Mouse (Mus musculus) ES-E14 (cell line): ENCODE results near the gene Tcl1b4. TPM values are rescaled to one million over a fixed set of nuclear protein-coding genes. Genes with fewer than 3 reads are reported as not detected.

ENCODE experiments used
- DNase-seq: peaks from one replicate; pipeline ENCODE4 v3.0.0-alpha.2; 2013; ENCODE audit warnings: low read depth, low spot score
- H3K27ac ChIP-seq: 2 replicates; pipeline ENCODE4 v1.5.1; 2012; ENCODE audit warnings: low read depth, mild to moderate bottlenecking, low read length, moderate library complexity, mixed read lengths; ENCODE audit not compliant: poor library complexity, insufficient read depth, severe bottlenecking
- H3K36me3 ChIP-seq: 2 replicates; pipeline ENCODE4 v1.6.1; 2012; ENCODE audit warnings: mild to moderate bottlenecking, low read length, moderate library complexity, mixed read lengths; ENCODE audit not compliant: control insufficient read depth, poor library complexity, insufficient read depth, severe bottlenecking
- H3K4me1 ChIP-seq, 2 experiments: fragments of 150-350 bp in 1 of 2; sonication (generic) in 1 of 2; 2 replicates each; pipeline ENCODE4 v1.6.1; 2012; ENCODE audit warnings: low read length in 2 of 2, mild to moderate bottlenecking in 1 of 2, mixed read lengths in 1 of 2; ENCODE audit not compliant: control insufficient read depth in 2 of 2, insufficient read depth in 2 of 2, poor library complexity in 1 of 2
- H3K4me3 ChIP-seq, 2 experiments: fragments of 150-350 bp in 1 of 2; sonication (generic) in 1 of 2; 2 replicates each; pipeline ENCODE4 v1.5.1; 2012; ENCODE audit warnings: low read length in 2 of 2, low read depth in 1 of 2, mild to moderate bottlenecking in 1 of 2, mixed read lengths in 1 of 2; ENCODE audit not compliant: insufficient read depth in 1 of 2, poor library complexity in 1 of 2, severe bottlenecking in 1 of 2
- H3K9ac ChIP-seq: 2 replicates; pipeline ENCODE4 v1.6.1; 2012; ENCODE audit warnings: low read depth, mild to moderate bottlenecking, low read length, mixed read lengths; ENCODE audit not compliant: poor library complexity, insufficient read depth, severe bottlenecking
- H3K9me3 ChIP-seq: fragments of 150-350 bp; sonication (generic); 2 replicates; pipeline ENCODE4 v1.6.1; 2012; ENCODE audit warnings: low read depth, mild to moderate bottlenecking, low read length; ENCODE audit not compliant: control insufficient read depth, insufficient read depth
- CHD2 ChIP-seq: IDR thresholded peaks from 2 replicates; pipeline ENCODE4 v1.6.1; 2014; ENCODE audit warnings: mild to moderate bottlenecking, low read depth, low read length, inconsistent platforms
- HCFC1 ChIP-seq: IDR thresholded peaks from 2 replicates; pipeline ENCODE4 v1.6.1; 2012; ENCODE audit warnings: low read length, inconsistent platforms, borderline replicate concordance; ENCODE audit not compliant: insufficient read depth
- MAFK ChIP-seq: IDR thresholded peaks from 2 replicates; pipeline ENCODE4 v1.6.1; 2014; ENCODE audit warnings: mild to moderate bottlenecking, low read depth, low read length, inconsistent platforms; ENCODE audit not compliant: insufficient read depth
- ZC3H11A ChIP-seq: IDR thresholded peaks from 2 replicates; pipeline ENCODE4 v1.6.1; 2012; ENCODE audit warnings: low read depth, mild to moderate bottlenecking, inconsistent platforms, low read length, borderline replicate concordance
- ZNF384 ChIP-seq: IDR thresholded peaks from 2 replicates; pipeline ENCODE4 v1.6.1; 2012; ENCODE audit warnings: low read depth, low read length, inconsistent platforms
- in situ Hi-C, 2 experiments: fragments of 600-800 bp; cut with MboI; formaldehyde crosslinking; loops; one replicate each; pipeline ENCODE4 v1.15.1; 2025; ENCODE audit warnings: low sequenced_read_pairs in 2 of 2, inconsistent platforms in 1 of 2; ENCODE audit not compliant: unreplicated experiment in 2 of 2
- total RNA-seq: library from RNA; depleted of rRNA; stranded (reverse); fragments of 300-350 nt; gene quantifications from 2 replicates; pipeline ENCODE4 v1.2.3, GENCODE M21; 2012; rRNA removed

Tcl1b4 gene
- total RNA-seq, 1 experiment = not detected

DNA sequence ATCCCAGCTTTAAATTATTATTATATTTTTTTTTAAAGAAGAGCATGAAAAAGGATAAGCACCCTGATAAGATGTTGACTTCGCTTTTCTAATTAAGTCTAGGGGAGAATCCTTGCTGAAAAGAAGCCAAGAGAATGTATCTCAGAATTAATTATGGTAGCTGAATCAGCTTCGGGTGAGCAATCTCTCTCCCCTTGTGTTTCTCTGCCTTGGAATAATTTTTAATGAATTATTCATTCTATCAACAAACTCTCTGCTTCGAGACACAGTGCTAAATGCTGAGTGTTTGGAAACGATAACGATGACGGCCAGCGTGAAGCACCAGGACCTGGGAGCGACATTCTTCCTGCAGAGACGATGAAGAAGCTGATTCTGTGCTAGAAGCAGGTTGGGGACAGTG, 37.3 kb downstream of the Tcl1b4 start:
- Histone ChIP-seq H3K27ac (no peak overlapping the region), H3K9ac (no peak overlapping the region), H3K4me3 (no peak overlapping the region), H3K9me3 (no peaks in the 10 kb centered on the region), H3K36me3 (no peaks in the 10 kb centered on the region), H3K4me1 (no peaks in the 10 kb centered on the region)
- no peak for DNase-seq
- in situ Hi-C loops = no loop called here
- TF ChIP-seq HCFC1 = no peak
- TF ChIP-seq MAFK = no peak
- TF ChIP-seq CHD2 = no peak
- no peak for TF ChIP-seq ZC3H11A
- no peak for TF ChIP-seq ZNF384

DNA sequence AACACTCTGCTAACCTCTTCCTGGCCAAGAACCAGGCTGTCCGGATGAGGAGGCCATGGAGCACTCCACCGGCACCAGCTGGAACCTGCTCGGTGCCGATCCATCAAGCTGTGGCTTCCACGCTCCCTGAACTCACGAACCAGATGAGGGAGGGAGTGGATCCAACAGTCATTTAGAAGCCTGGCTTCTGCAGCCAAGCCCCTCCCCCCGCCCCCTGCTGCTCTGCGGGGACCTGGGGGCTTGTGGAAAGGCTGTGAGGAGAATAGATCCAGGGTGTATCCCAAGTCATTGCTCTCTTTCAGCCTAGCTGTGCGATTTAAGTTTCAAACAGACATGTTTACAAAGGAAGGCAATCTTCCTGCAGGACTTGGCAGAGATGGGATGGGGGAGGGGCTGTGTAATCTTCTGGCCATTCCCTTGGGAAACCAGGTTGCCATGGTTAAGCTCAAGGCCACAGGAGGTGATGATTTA, 47.0 kb downstream of the Tcl1b4 start:
- Histone ChIP-seq H3K36me3 (no peaks in the 10 kb centered on the region), H3K9ac (no peak overlapping the region), H3K4me1 (peaks cover 3 to 12% of the 10 kb centered on the region in 2 experiments; a peak in 1 of 4 replicates), H3K9me3 (no peaks in the 10 kb centered on the region), H3K27ac (no peak overlapping the region), H3K4me3 (no peak overlapping the region)
- TF ChIP-seq HCFC1 (no peak), CHD2 (no peak), ZC3H11A (no peak), MAFK (no peak), ZNF384 (no peak)
- in situ Hi-C loops = no loop called here
- peak; percentile 38 for DNase-seq

DNA sequence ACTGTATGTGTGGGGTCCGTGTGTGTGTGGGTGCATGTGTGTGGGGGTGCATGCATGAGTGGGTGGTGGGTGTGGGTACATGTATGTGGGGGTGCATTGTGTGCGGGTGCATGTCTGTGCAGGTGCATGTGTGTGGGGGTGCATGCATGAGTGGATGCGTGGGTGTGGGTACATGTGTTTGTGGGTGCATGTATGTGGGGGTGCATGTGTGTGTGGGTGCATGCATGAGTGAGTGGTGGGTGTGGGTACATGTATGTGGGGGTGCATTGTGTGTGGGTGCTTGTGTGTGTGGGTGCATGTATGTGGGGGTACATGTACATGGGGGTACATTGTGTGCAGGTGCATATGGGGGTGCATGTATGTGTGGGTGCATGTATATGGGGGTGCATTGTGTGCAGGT, 52.0 kb downstream of the Tcl1b4 start:
- Histone ChIP-seq H3K4me3 (no peak overlapping the region), H3K4me1 (peaks cover 3 to 7% of the 10 kb centered on the region in 2 experiments; a peak in 1 of 4 replicates), H3K9ac (no peak overlapping the region), H3K27ac (no peak overlapping the region; the same call in 1 of the 2 replicates), H3K36me3 (no peaks in the 10 kb centered on the region), H3K9me3 (no peaks in the 10 kb centered on the region)
- no peak for TF ChIP-seq MAFK
- no peak for TF ChIP-seq HCFC1
- TF ChIP-seq ZC3H11A = no peak
- no peak for TF ChIP-seq CHD2
- no peak for TF ChIP-seq ZNF384
- in situ Hi-C loops = no loop called here
- DNase-seq = no peak

Other genes starting within 250 kb of the Tcl1b4 start
- gene Syne3, start 192.1 kb upstream of the Tcl1b4 start, total RNA-seq = 1.5 and 2.4 TPM in 2 replicates
- gene Glrx5, start 169.3 kb upstream of the Tcl1b4 start, total RNA-seq = 34.2 and 39.4 TPM in 2 replicates
- gene Tcl1b2, start 55.9 kb upstream of the Tcl1b4 start, total RNA-seq = not detected in 2 replicates
- gene Tcl1b1, start 42.3 kb upstream of the Tcl1b4 start, total RNA-seq = not detected in 2 replicates
- gene Tcl1b5, start 25.6 kb upstream of the Tcl1b4 start, total RNA-seq = not detected in 2 replicates
- not detected in 2 replicates for gene Tcl1b3, start 10.9 kb upstream of the Tcl1b4 start, total RNA-seq
- 40.6 and 49.9 TPM in 2 replicates for gene Tcl1, start 20.8 kb downstream of the Tcl1b4 start, total RNA-seq
- gene Tunar, start 131.9 kb downstream of the Tcl1b4 start, total RNA-seq = 0.89 and 1.2 TPM in 2 replicates